Mouse (Mus musculus): ENCODE data around the gene Bcl2l14.

Bcl2l14 gene

GRCm38 (mm10) chr6:134442219-134442618 lies 46.1 kb downstream of the Bcl2l14 start:
- CTCF ChIA-PET = no interaction called here

- CTCF ChIA-PET = no interaction called here
Observed at GRCm38 (mm10) chr6:134443198-134443904, 47.2 kb downstream of the Bcl2l14 start.

DNA sequence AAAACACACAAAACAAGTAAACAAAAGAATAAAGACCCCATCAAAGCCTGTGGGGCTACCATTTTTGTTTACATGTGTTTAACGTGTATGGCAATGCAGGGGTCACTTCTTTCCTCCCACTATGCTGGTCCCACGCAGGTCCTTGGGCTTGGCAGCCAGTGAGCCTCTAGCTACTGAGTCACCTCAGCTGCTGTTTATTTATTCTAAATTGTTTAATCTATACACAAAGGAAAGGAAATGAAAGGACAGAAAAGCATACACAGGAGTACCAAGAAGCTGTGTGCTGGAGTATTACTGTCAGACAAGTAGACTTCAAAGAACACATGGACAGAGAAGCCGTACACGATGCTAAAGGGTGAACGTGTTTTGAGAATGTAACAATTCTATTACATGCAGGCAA lies 47.8 kb downstream of the Bcl2l14 start:
- CTCF ChIA-PET = no interaction called here

- CTCF ChIA-PET = no interaction called here
Observed at GRCm38 (mm10) chr6:134448451-134448850, 52.3 kb downstream of the Bcl2l14 start.

DNA sequence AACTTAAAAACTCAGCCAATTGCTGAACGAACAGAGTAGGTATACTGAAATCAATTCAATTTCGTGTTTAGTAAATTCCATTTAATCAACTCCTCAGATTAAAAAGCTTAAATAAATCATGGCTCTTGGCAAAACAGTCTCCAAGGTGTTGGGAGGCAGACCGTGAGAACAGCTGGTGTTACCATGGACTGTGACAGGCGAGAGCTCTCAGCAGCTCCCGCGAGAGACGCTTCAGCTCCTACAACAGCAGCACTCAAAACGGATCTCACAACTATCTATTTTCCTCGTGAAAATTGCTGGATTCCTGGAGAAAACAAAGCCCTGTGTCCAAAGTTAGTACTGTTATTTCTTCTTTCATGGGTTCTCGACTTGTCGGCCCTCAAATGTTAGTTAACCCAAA lies 53.8 kb downstream of the Bcl2l14 start:
- CTCF ChIA-PET = no interaction called here

- CTCF ChIA-PET = no interaction called here
Observed at GRCm38 (mm10) chr6:134450661-134451119, 54.6 kb downstream of the Bcl2l14 start.

DNA sequence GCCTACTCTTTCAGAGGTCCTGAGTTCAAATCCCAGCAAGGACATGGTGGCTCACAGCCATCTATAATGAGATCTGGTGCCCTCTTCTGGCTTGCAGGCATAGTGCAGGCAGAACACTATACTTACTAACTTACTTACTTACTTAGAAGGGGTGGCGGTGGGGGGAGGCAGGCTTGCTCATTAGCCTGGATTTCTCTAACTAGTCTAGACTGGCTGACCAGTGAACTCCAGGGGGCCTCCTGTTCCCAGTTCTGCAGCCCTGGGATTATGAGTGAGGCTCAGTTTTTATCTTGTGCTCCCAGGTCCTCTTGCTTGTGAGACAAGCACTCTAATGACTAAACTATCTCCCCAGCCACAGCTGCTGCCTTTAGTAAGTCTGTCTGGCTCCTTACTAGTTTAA lies 58.0 kb downstream of the Bcl2l14 start:
- CTCF ChIA-PET = no interaction called here

DNA sequence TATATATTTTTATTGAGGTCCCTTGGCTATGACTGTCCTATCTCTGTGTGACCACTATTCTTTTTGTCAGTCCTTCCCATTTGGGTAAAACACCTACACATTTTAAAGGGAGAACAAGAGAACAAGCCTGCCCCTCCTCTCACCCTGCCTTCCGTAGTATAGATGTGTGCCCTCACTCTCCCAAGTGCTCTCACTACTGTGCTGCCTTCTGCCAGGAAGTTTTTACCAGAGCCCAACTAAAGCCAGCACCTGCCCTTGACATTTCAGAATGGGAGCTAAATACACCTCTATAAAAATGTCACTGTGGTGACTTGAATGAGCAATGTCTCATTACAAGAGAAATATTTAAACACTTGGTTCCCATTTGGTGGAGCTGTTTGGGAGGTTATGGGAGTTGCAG lies 62.3 kb downstream of the Bcl2l14 start:
- CTCF ChIA-PET = no interaction called here

GRCm38 (mm10) chr6:134461175-134461574 lies 65.1 kb downstream of the Bcl2l14 start:
- CTCF ChIA-PET = no interaction called here

- CTCF ChIA-PET = no interaction called here
Observed at GRCm38 (mm10) chr6:134466671-134467229, 70.6 kb downstream of the Bcl2l14 start.

DNA sequence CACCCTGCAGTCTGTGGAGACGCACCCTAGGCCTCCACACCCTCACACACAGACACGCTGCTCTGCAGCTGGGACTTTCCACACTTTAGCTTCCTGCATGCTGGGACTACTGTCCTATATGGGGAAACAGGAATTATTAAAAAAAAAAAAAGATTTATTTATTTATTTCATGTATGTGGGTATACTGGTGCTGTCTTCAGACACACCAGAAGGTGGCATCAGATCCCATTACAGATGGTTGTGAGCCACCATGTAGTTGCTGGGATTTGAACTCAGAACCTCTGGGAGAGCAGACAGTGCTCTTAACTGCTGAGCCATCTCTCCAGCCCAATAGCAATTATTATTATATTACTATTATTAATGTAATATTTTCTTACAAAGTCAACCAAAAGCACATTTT lies 73.2 kb downstream of the Bcl2l14 start:
- CTCF ChIA-PET = no interaction called here

DNA sequence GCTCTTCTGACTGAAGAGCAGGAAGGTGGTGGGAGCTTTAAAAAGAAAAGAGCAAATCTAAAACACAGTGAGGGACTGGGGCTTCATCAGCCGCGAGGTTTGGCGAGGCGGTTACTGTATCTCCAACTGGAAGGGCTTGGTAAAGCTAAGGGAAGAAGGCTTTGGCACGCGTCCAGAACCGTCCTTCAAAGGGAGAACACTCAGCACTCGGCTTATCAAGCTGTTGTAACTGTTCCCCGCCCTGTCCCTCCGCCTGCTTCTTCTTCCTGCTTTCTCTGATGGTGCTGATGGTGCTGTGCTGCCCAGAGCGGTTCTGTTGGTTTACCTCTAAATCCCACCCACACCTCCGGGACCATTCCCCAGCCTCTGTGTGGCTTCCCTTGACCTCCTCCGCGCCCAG lies 74.7 kb downstream of the Bcl2l14 start:
- CTCF ChIA-PET = no interaction called here

DNA sequence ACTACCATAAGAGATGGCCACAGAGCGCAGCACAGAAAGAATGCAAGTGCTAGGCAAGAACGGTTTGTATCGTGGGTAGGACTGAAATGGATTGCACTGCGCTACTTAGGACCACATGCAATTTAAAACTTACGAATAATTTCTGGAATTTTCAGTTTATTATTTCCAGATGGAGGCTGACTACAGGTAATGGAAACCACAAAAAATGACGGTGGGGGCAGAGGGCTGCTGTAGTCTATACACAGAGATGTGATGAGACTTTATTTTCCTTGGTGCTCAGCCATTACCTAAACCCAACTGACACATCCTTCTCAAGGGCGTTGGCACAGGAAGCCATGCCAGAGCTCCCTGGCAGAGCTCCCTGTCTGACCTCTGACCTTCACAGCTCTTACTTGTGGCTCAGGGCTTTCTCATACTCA lies 77.0 kb downstream of the Bcl2l14 start:
- CTCF ChIA-PET = no interaction called here

- CTCF ChIA-PET = no interaction called here
Observed at GRCm38 (mm10) chr6:134479481-134479880, 83.4 kb downstream of the Bcl2l14 start.

- CTCF ChIA-PET = no interaction called here
Observed at GRCm38 (mm10) chr6:134486318-134486717, 90.2 kb downstream of the Bcl2l14 start.

All from spleen, embryonic (tissue).